Mouse (Mus musculus) naive thymus-derived CD4-positive, alpha-beta T cell, adult 2 months (primary cell): ENCODE measurements around the gene Vmn2r105.

Source experiments
- DNase-seq: peaks from one replicate; pipeline ENCODE4 v3.0.0-alpha.2; 2011; ENCODE audit warnings: low read depth

Vmn2r105 gene

GRCm38 (mm10) chr17:20234952-20235351 is at the start of gene Vmn2r105:
Vmn2r105 (minus strand) TSS chr17:20235052.
- DNase-seq = no peak

- no peak for DNase-seq
Measured at GRCm38 (mm10) chr17:20255522-20255921, 20.7 kb upstream of the Vmn2r105 start.

DNA sequence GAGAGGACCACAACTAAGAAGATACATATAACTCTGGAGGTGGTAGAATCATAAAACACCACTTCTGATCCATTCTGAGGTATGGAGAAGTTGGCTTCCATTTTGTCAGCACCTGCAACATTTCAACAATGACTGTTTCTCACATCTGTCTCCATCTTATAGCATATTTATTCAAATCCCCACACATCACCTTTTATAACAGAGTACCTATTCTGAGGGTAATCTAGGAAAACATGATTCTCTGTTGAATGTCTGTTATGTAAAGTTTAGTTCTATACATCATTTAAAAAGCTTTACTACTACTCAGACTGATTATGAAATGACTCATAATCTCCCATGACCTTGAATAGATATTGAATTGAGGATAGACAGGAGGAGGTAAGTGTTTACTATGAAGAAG is 51.9 kb downstream of the Vmn2r105 start, which contains the start of gene Fpr-rs6:
TSS of gene Fpr-rs6 (minus strand) at position 101 of the 400 bp plus-strand sequence.
- DNase-seq = no peak
